Mouse (Mus musculus) liver, embryonic 11.5 days (tissue): Measurements from ENCODE around the gene Cep104. TPM values are rescaled to one million over a fixed set of nuclear protein-coding genes. Genes with fewer than 3 reads are reported as not detected.

ENCODE experiments used
- ATAC-seq: fragments of 200-750 bp; cut with Nextera tagmentation; replicated peaks from 2 replicates; pipeline ENCODE4 v1.8.0; 2017; ENCODE audit warnings: moderate number of reproducible peaks, mild to moderate bottlenecking, moderate TSS enrichment, moderate library complexity; ENCODE audit not compliant: low FRiP score
- DNase-seq: peaks from one replicate; pipeline ENCODE4 v3.0.0-alpha.2; 2017; ENCODE audit warnings: low spot score
- H3K27ac ChIP-seq: fragments of 300-500 bp; sonication (generic); 2 replicates; pipeline ENCODE4 v1.5.1; 2014; ENCODE audit warnings: mild to moderate bottlenecking, low read depth, low read length, control low read depth
- H3K27me3 ChIP-seq: fragments of 300-500 bp; sonication (generic); replicated peaks from 2 replicates; pipeline ENCODE4 v1.6.1; 2014; ENCODE audit warnings: low read length, mixed read lengths; ENCODE audit not compliant: control insufficient read depth, insufficient read depth
- H3K36me3 ChIP-seq: fragments of 300-500 bp; sonication (generic); 2 replicates; pipeline ENCODE4 v1.6.1; 2014; ENCODE audit warnings: mild to moderate bottlenecking, low read length, moderate library complexity, mixed read lengths; ENCODE audit not compliant: control insufficient read depth, insufficient read depth
- H3K4me1 ChIP-seq: fragments of 300-500 bp; sonication (generic); replicated peaks from 2 replicates; pipeline ENCODE4 v1.6.1; 2014; ENCODE audit warnings: low read length, mixed read lengths; ENCODE audit not compliant: control insufficient read depth, insufficient read depth
- H3K4me2 ChIP-seq: fragments of 300-500 bp; sonication (generic); 2 replicates; pipeline ENCODE4 v1.6.1; 2014; ENCODE audit warnings: mild to moderate bottlenecking, control low read depth, moderate library complexity
- H3K4me3 ChIP-seq: fragments of 300-500 bp; sonication (generic); 2 replicates; pipeline ENCODE4 v1.5.1; 2014; ENCODE audit warnings: low read depth, low read length, control low read depth
- H3K9ac ChIP-seq: fragments of 300-500 bp; sonication (generic); 2 replicates; pipeline ENCODE4 v1.6.1; 2014; ENCODE audit warnings: low read depth, low read length, control low read depth
- H3K9me3 ChIP-seq: fragments of 300-500 bp; sonication (generic); 2 replicates; pipeline ENCODE4 v1.6.1; 2016; ENCODE audit warnings: low read length, inconsistent platforms, mixed read lengths; ENCODE audit not compliant: control insufficient read depth
- WGBS: fragments of 180-500 bp; shearing (Covaris S2); extraction: QIAGEN DNeasy Blood & Tissue Kit; methylation state at CpG from one replicate; pipeline ENCODE4 v1.1.7; 2014; 5-methylcytosine and 5-hydroxymethylcytosine counted together
- polyA plus RNA-seq: library from polyadenylated mRNA; unstranded; fragments of >200 nt; fragmentation: Nextera tagmentation; extraction: Ambion mirVana; gene quantifications from 2 replicates; pipeline ENCODE4 v1.2.1, GENCODE M21; 2014

Cep104 gene
- polyA plus RNA-seq, 1 experiment from 2014 or later = 14.3 TPM

- H3K4me3 ChIP-seq = peak overlapping the region; percentile 100
- WGBS = 27% methylated on average over 13 of the region's 13 CpGs
- no peaks in the 10 kb centered on the region for H3K27me3 ChIP-seq
- ATAC-seq = peak; percentile 58
- peak overlapping the region; percentile 98 for H3K4me2 ChIP-seq
- DNase-seq = no peak
- peaks cover 16% of the 10 kb centered on the region for H3K36me3 ChIP-seq
- no peaks in the 10 kb centered on the region for H3K9me3 ChIP-seq
- peak overlapping the region; percentile 95 for H3K9ac ChIP-seq
- H3K4me1 ChIP-seq = peaks cover 17% of the 10 kb centered on the region
- peak overlapping the region; percentile 64; the same call in 1 of the 2 replicates for H3K27ac ChIP-seq
These were observed 36.1 kb downstream of the Cep104 start for GRCm38 (mm10) chr4:154010907-154011645.

GRCm38 (mm10) chr4:154011646-154012089 is 36.7 kb downstream of the Cep104 start, which contains the start of gene Lrrc47:
TSS of gene Lrrc47 (plus strand) at chr4:154011731.
- Histone ChIP-seq H3K4me1 (peaks cover 17% of the 10 kb centered on the region), H3K27ac (peak within 1 kb of the TSS; percentile 64), H3K9me3 (no peaks in the 10 kb centered on the region), H3K9ac (peak within 1 kb of the TSS; percentile 95), H3K4me3 (peak within 1 kb of the TSS; percentile 100), H3K36me3 (peaks cover 21% of the 10 kb centered on the region), H3K4me2 (peak within 1 kb of the TSS; percentile 98), H3K27me3 (no peaks in the 10 kb centered on the region)
- DNase-seq (peak; percentile 82), ATAC-seq (peak; percentile 90)
- under 1% methylated on average over 52 of the region's 59 CpGs for WGBS

DNA sequence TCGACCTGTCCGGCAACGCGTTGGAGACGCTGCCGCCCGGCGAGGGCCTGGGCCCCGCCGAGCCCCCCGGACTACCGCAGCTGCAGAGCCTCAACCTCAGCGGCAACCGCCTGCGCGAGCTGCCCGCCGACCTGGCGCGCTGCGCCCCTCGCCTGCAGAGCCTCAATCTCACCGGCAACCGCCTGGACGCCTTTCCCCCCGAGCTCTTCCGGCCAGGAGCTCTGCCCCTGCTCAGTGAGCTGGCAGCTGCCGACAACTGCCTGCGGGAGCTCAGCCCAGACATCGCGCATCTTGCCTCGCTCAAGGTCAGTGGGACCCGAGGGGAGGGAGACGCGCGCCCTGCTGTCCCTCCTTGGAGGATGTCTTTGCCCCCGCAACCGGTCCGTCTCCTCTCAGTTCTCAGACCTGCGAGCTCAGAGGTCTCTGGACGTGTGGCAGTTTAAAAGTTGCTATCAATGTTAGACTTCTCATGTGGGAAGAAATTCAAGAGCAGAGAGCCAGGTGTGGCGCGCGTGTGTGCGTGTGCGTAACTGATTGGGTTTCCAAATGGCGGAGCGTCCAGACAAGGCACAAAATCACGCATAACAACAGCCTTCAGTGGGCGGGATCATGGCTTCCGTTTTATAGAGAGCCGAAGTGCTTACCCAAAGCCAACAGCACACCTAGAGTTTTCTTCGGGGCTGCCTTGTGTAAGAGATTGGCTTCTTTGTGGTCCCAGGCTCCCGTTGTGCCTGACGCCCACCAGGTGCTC is 37.3 kb downstream of the Cep104 start:
- peak overlapping the region; percentile 100 for H3K4me3 ChIP-seq
- peaks cover 27% of the 10 kb centered on the region for H3K36me3 ChIP-seq
- no peaks in the 10 kb centered on the region for H3K9me3 ChIP-seq
- peak overlapping the region; percentile 95 for H3K9ac ChIP-seq
- DNase-seq = peak; percentile 46
- peak overlapping the region; percentile 98 for H3K4me2 ChIP-seq
- ATAC-seq = 0 out of 2 replicates have a peak, but pooled peaks have one; percentile 2
- H3K4me1 ChIP-seq = peaks cover 17% of the 10 kb centered on the region
- H3K27me3 ChIP-seq = no peaks in the 10 kb centered on the region
- H3K27ac ChIP-seq = peak overlapping the region; percentile 64
- WGBS = 2% methylated on average over 55 of the region's 55 CpGs

DNA sequence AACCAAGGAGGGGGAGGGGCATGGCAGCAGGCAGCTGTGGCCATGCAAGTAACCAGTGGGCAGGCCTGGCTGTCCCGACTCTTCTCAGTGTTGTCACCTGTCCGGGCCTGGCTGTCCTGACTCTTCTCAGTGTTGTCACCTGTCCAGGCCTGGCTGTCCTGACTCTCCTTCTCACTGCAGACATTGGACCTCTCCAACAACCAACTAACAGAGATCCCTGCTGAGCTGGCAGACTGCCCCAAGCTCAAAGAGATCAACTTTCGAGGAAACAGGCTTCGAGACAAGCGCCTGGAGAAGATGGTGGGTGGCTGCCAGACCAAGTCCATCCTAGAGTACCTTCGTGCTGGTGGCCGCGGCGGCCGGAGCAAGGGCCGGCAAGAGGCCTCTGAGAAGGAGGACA is 40.5 kb downstream of the Cep104 start:
- Histone ChIP-seq H3K4me1 (peaks cover 17% of the 10 kb centered on the region), H3K36me3 (peaks cover 48% of the 10 kb centered on the region), H3K27me3 (no peaks in the 10 kb centered on the region), H3K9ac (no peak overlapping the region), H3K4me2 (no peak overlapping the region), H3K4me3 (no peak overlapping the region), H3K27ac (no peak overlapping the region), H3K9me3 (no peaks in the 10 kb centered on the region)
- DNase-seq (no peak), ATAC-seq (no peak)
- WGBS = 92% methylated on average over 11 of the region's 11 CpGs

- 72% methylated on average over 7 of the region's 7 CpGs for WGBS
- Histone ChIP-seq H3K9me3 (no peaks in the 10 kb centered on the region), H3K9ac (no peak overlapping the region), H3K4me1 (peaks cover 27% of the 10 kb centered on the region), H3K36me3 (peaks cover 66% of the 10 kb centered on the region), H3K27me3 (no peaks in the 10 kb centered on the region), H3K4me2 (no peak overlapping the region), H3K4me3 (no peak overlapping the region), H3K27ac (0 out of 2 replicates have a peak overlapping the region, but pooled peaks have one; percentile 29)
- DNase-seq (no peak), ATAC-seq (no peak)
These were observed 44.6 kb downstream of the Cep104 start for GRCm38 (mm10) chr4:154019571-154019970.

DNA sequence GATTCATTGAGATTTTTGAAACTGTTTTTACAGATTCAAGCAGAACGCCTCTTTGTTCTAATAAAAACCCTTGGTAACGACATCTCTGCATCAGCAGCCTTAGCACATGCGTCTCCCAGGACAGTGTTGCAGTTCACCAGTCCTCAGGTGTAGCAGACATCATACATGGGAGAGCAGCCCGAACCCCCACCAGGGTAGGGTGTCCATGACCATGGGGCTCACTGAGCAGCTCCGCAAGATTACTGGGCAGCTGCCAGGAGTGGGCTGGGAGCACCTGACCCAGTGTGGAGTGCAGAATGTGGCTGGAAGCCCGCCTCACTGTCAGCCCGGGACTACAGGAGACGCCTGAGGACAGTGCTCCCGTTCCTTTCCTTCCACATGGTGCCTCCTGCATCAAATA is 46.4 kb downstream of the Cep104 start:
- Histone ChIP-seq H3K4me3 (no peak overlapping the region), H3K36me3 (peaks cover 52% of the 10 kb centered on the region), H3K4me2 (no peak overlapping the region), H3K9me3 (no peaks in the 10 kb centered on the region), H3K9ac (no peak overlapping the region), H3K27ac (peak overlapping the region; percentile 94), H3K4me1 (peaks cover 35% of the 10 kb centered on the region), H3K27me3 (no peaks in the 10 kb centered on the region)
- ATAC-seq (no peak), DNase-seq (no peak)
- WGBS = 72% methylated on average over 9 of the region's 9 CpGs

- Histone ChIP-seq H3K27me3 (no peaks in the 10 kb centered on the region), H3K4me3 (peak overlapping the region; percentile 81), H3K27ac (peak overlapping the region; percentile 94), H3K36me3 (peaks cover 43% of the 10 kb centered on the region), H3K9me3 (no peaks in the 10 kb centered on the region), H3K9ac (peak overlapping the region; percentile 92), H3K4me2 (peak overlapping the region; percentile 88), H3K4me1 (peaks cover 45% of the 10 kb centered on the region)
- no peak for DNase-seq
- ATAC-seq = no peak
- WGBS = 74% methylated on average over 4 of the region's 4 CpGs
These were observed 47.4 kb downstream of the Cep104 start for GRCm38 (mm10) chr4:154022407-154022806.

DNA sequence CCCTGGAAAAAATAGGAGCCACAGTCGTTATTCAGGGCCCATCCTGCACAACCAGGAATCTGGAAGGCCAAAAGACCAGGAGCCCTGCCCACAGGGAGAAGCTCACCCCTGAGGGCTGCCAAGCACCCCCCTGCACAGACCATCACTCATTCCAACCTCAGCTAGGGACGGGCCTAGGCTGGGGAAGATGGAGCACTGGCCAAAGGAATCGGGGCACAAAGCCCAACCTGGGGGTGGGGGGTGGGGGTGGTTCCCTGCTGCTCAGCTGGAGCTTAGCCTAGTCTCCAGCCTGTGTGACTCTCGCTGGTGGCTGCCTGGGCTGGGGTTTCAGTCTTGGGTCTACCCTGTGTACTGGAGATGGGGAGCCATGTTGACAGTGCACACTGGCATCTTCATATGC is 47.9 kb downstream of the Cep104 start:
- Histone ChIP-seq H3K27ac (peak overlapping the region; percentile 94), H3K36me3 (peaks cover 43% of the 10 kb centered on the region), H3K4me2 (peak overlapping the region; percentile 88), H3K4me3 (peak overlapping the region; percentile 81), H3K27me3 (no peaks in the 10 kb centered on the region), H3K9ac (peak overlapping the region; percentile 92), H3K4me1 (peaks cover 49% of the 10 kb centered on the region), H3K9me3 (no peaks in the 10 kb centered on the region)
- no peak for DNase-seq
- ATAC-seq = no peak
- WGBS = 53% methylated on average over 4 of the region's 4 CpGs
